Mouse (Mus musculus) left cerebral cortex, adult 11 months (tissue): ENCODE results near the gene Saa4.
"Not testable (repeated sequence)": the region's sequence is repeated elsewhere in the genome, so short reads cannot be mapped to it uniquely, and the experiment has no call there.

ENCODE experiments used
- DNase-seq: peaks from one replicate; pipeline ENCODE4 v3.0.0; 2022; ENCODE audit warnings: low spot score

Gene Saa4

GRCm38 (mm10) chr7:46732458-46732857, at the start of gene Saa4:
Gene Saa4, minus strand, starts transcription at chr7:46732603.
- no peak for DNase-seq

- DNase-seq, result peak; percentile 31
Measured at GRCm38 (mm10) chr7:46770706-46771105, 38.3 kb upstream of the Saa4 start.

DNA sequence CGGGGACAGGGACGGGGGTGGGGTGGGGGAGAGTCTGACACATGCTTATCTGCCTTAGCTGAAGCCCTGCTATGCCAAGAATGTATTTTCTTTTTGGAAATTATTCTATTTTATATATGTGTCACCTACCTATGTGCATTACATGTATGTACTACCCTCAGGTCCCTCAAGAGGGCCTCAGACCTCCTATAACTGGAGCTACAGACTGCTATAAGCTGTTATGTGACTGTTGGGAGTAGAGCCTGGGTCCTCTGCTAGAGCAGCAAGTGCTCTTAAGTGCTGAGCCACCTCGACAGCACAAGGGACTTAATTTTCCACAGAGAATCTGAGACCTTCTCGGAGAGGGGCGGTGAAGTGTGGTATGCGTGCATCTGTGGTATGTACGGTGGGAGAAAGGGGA, 36.0 kb upstream of the Saa4 start:
- DNase-seq, result no peak

GRCm38 (mm10) chr7:46767371-46767770, 35.0 kb upstream of the Saa4 start:
- DNase-seq, result no peak

DNA sequence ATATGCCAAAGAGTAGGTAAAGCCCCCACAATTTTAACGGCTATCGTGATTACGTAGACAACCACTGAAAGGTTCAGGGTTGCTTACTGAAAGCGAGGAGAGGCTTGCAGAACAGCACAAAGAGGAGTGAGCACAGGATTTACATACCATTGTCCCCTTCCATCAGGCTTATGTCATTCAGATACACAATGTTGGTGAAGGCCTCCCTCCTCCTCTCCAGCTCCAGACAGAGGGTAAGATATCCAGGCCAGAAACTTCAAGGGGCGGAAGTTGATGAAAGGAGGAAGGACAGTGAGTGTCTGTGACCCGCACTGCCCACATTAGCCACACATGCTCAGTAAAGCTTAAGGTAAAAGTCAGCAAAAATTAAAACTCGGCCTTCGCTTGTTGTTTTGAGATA, 32.3 kb upstream of the Saa4 start:
- DNase-seq, result no peak

GRCm38 (mm10) chr7:46762601-46763000, 30.2 kb upstream of the Saa4 start:
- DNase-seq, result no peak

DNA sequence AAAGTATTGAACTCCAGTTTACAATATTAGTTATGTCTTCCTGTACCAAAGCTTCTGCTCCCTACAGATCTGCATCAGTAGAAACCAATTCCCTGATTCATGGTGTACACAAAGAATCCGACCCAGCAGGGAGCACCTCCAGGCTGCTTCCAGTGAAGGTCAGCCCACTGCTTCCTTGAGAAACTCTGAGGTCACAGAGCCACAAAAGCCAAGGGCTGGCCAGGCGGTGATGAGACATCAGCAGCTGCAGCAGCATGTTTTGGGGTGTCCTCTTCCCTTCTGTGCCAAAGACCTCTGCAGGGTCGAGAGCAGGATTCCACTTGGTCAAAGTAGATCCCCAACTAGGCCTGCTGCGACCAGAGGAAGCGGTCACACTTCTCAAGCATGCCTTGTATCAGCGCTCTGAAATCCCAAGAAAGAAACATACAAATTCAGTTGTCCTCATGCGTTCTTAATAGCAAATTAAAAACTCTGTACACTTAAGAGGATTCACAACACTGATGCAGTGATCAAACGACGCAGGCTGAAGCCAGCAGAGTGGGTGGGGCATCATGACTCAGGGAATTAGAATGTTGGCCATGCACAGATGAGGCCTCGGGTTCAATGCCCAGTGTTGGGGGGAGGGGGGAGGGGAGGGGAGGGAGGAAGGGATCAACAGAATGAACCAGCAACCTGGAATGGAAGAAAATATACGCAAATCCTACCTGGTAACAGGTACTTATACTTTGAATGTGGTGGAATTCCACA, 28.8 kb upstream of the Saa4 start:
- DNase-seq, result no peak

DNA sequence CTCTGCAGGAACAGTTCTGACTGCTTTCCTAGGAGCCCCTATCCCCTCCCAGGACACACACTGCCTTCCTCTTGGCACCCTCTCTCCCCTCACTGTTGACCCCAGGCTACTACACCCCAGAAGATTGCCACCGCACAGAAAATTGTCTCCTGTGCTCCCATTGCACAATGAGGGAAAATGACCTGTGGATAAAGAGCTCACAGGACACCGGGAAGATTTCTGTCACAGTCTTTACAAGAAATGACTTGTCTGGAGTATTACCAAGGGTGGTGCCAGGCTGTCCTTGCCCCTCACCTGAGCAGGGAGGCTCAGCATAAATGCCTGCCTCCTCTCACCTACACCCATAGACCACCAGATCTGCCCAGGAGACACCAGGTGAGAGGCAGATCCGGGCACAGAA, 19.1 kb upstream of the Saa4 start, which contains the start of gene Saa2:
Gene Saa2 (plus strand): TSS at position 301 of the 400 bp plus-strand sequence.
- no peak for DNase-seq

DNA sequence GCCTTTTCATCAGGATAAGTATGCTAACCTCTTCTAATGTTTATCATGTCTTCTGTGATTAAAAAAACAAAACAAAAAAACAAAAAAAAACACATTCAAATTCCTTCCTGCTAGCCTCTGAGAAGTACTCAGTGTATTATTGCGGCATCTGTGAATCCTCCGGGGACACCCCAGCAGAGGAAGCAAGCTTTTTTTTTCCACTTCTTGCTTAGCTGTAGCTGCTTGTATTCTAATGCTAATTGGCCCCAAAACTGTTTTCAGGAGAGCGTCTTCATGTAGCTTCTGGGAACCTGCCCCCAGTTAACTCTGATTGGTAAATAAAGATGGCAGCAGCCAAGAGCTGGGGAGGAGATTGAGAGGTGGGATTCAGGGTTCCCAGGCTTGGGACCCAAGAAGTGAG, 16.1 kb upstream of the Saa4 start:
- no peak for DNase-seq

DNA sequence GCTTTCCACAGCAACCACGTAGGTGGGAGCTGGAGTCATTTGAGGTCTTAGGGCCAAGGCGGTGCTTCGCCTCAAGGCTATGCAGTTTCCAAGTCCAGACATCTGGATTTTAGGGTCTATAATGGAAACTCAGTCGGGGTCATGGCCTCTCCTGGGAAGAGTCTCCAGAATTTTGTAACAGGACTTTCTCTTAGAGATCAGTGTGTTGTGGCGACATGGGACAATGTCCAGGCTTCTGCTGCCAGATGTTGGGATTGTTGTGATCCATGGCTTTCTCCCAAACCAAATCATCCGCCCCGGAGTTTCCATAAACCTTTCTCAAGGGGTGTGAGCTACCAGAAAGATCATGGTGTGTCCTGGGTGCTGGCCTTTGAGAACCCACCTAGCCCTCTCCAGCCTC, 14.0 kb upstream of the Saa4 start:
- no peak for DNase-seq

DNA sequence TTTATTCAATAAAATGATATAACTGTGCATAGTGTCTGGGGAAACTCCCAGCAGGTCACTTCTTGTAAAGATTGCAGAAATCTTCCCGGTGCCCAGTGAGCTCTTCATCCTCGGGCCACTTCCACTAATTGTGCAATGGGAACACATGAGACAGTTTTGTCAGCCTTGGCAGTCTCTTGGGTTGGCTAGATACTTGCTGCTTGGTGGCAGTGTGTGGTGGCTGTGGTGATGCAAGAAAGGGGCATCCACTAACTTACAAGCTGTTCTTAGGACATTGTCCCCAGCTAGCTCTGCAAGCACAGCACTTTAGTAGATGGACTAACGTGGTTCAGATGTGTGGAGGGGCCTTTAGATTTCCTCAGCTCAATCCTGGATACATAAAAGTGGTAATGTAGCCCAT, 13.4 kb upstream of the Saa4 start:
- no peak for DNase-seq

DNA sequence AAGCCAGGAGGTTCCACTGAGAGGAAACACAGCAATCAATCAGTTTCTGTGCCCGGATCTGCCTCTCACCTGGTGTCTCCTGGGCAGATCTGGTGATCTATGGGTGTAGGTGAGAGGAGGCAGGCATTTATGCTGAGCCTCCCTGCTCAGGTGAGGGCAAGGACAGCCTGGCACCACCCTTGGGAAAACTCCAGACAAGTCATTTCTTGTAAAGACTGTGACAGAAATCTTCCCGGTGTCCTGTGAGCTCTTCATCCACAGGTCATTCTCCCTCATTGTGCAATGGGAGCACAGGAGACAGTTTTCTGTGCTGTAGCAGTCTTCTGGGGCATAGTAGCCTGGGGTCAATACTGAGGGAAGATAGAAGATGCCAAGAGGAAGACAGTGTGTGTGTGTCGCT, 10.5 kb upstream of the Saa4 start, which contains the start of gene Saa1:
Gene Saa1 (minus strand): TSS at position 101 of the 400 bp plus-strand sequence.
- DNase-seq, result not testable (repeated sequence)

DNA sequence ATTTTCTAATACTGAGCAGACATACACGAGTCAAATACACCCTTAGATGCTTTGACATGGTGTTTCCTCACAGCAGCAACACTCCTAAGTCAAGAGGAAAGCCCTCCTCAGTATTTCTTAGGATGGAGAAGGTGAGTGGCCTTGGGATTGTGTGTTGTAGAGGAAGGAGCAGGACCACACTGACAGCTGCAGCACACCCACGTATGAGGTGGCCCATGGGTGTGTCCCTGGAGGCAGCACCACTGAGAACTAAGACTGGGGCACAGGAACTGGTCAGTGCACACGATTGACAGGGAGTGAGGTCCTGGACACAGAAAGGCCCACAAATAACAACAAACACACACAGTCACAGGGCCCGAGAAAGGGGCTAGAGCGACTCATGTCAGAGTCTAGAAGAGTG, 7.6 kb upstream of the Saa4 start:
- DNase-seq, result not testable (repeated sequence)

- DNase-seq, result no peak
Measured at GRCm38 (mm10) chr7:46738561-46739460, 6.4 kb upstream of the Saa4 start.

- no peak for DNase-seq
Measured at GRCm38 (mm10) chr7:46734983-46735382, 2.6 kb upstream of the Saa4 start.

GRCm38 (mm10) chr7:46727584-46727983, 4.8 kb downstream of the Saa4 start:
- no peak for DNase-seq

DNA sequence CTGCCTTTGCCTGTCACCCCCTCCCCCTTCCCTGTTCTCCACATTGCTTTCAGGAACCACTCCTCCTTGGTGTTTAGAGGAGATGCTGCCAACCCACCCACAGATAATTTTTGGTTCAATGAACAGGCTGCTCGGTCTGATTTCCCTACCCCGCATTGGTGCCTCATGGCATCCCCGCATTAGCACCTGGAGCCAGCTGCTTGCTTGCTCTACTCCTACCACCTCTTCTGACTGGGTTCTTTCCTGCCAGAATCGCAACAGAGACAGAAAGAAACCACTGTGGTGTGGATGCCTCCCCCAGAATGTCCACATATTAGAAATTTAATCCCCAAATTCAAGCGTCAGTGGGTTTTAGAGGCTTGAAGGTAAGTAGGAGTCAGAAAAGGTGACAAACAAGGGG, 8.0 kb downstream of the Saa4 start:
- DNase-seq, result no peak

DNA sequence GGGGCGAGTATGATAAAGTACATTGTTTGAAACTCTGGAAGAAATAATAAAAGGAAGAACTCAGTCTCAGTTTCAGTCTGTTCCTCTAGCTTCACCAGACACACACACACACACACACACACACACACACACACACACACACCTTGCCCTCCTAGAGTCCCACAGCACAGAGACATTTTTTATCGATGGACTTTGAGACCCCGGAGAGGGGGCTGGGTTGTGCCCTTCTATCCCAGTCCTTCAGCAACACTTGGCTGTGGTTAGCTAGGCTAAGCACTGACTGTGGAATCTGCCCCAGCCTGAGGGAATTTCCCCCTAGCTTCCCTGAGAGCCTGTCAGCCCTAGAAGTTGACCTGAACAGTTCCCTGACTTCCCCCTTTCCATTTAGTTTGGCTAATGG, 8.6 kb downstream of the Saa4 start:
- DNase-seq, result no peak

DNA sequence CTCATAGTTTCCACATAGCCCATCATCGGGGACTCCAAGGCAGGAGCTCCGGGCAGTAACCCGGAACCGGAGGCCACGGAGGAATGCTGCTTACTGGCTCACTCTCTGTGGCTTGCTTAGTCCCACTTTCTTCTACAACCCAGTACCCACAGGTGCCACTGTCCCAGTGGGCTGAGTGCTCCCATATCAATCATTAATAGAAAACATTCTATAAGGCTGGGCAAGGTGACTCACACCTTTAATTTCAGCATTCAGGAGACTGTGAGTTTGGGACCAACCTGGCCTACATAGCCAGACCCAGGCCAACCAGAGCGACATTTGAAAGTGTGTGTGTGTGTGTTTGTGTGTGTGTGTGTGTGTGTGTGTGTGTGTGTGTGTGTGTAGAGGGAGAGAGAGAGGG, 9.0 kb downstream of the Saa4 start:
- no peak for DNase-seq

GRCm38 (mm10) chr7:46720460-46720859, 11.9 kb downstream of the Saa4 start:
- DNase-seq, result no peak

DNA sequence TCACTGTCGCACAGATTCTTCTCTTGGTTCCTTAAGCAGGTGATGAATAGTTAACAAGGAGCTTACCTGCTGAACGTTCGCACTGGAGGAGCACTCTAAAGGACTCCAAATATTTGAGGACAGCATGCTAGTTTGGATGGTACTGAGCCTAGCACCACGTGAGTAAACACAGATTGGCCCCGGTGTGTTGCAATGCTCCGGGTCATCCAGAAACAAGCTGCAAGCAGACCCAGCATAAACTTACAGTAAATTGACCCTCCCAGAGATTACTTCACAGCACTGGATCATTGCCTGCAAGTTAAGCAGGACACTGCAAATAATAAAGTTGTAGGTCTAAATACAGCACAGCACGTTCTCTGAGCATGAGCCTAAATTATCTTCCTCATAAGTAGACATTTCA, 12.9 kb downstream of the Saa4 start:
- no peak for DNase-seq

DNA sequence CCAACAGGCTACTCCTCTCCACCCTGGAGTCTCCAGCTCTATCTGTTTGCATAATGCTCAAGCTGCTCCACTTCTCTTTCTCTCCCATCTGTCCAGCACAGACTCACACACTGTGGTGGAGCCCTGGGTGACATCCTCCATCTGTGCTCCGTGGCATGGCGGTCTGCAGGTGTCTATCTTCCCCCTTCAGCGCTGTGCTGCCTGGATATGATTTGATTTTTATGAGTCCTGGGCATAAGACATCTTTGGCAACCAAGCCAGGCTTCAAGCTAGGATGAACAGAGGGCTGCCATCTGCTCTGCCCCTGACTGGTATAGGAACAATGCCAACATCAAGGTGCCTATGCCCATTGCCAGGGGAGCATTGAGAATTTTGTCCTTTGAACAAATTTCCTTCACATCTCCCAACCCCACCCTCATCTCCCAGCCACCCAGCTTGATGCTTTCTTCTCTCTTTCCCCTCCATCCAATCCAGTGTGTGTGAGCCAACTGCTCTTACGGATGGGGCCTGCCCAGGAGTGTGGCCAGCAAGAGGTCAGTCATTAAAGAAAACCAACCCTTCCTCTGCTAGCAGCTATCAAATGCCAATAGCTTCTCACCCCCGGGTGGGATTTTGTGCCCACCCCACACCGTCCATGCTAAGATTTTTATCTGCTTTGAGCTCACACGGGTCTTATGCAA, 13.7 kb downstream of the Saa4 start:
- no peak for DNase-seq

DNA sequence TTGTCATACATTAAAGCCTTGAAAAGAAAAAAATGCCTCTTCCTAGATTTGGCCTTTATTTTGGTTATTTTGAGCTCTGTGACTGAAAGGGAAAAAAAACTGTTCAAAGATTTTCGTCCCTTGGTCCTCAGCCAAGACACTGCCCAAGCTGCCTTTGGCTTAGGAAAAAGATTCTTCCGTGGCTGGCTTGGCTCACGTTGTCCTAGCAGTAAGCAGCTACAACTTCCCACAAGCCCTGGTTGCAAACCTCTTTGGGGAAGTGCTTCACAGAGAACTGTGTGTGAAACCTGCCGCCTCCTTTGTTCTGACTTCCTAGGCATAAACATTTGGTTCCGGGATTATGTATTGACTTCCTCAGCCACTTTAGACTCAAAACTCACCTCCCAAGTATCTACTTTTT, 15.5 kb downstream of the Saa4 start:
- DNase-seq, result no peak
